Mouse (Mus musculus) kidney, adult 9 months (tissue): ENCODE results near the gene Eif3b.
A peak's percentile ranks its signal among the peaks of the same experiment; 100 is the strongest.

Experiments used
- DNase-seq: peaks from one replicate; pipeline ENCODE4 v3.0.0; 2022

The Eif3b gene

DNA sequence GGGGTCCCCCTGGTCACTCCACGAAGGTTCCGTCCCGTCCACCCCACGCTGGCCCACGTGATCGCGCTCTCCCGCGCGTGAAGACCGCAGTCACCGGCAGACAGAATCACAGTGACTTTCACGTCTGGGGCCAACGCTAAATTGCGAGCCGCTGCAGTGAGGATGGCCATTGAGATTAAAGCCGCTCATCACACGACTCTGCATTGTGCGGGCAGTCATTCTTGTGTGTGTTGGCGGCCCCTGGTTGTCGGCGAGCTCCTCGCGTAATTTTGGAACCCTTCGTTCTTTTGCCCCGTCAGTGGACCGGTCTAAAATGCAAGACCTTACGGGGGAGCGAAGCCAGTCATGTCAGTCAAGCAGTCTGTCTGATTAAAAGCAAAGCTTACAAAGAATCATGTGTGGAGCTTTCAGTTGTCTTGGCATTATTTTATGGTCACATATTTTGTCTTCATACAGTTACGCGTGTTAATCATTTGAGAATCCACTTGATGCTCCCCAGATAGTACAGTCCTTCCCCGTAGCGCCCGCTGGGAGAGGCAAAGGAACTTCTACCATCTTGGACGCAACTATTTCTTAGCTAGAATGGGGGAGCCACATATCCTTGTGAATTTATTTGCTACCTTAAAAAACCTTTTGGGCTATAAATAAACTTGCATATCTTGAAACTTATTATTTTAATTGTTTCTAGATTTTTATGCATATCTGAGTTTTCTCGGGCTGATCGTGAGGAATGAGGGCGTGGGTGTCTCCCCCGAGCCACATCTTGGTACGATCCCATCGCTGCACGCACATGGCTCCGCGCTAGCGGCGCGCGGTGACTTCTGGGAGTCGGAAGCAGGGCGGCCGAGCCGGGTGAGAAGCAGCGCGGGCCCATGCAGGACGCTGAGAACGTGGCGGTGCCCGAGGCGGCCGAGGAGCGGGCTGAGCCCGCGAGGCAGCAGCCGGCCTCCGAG is at the start of gene Eif3b:
Gene Eif3b (plus strand): TSS at position 840 of the 953 bp plus-strand sequence.
- DNase-seq: peak; percentile 92

DNA sequence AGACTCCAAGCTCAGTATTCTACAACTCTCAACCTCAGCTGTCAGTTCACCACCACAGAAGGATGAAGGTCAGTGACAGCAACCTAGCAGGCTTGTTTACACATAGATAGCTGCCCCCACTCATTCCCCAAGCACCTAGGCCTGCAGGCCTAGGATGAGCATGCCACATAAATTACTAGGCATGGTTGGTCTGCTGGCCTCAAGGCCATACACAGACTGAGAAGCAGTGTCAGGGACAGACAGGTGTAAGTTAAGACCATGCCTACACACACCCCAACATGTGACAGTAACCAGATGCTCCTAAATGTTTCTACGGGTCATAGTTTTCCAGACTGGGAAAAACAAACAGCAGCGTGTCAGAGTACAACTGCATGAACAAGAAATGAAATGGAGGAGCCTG is 49.7 kb upstream of the Eif3b start:
- no peak for DNase-seq

DNA sequence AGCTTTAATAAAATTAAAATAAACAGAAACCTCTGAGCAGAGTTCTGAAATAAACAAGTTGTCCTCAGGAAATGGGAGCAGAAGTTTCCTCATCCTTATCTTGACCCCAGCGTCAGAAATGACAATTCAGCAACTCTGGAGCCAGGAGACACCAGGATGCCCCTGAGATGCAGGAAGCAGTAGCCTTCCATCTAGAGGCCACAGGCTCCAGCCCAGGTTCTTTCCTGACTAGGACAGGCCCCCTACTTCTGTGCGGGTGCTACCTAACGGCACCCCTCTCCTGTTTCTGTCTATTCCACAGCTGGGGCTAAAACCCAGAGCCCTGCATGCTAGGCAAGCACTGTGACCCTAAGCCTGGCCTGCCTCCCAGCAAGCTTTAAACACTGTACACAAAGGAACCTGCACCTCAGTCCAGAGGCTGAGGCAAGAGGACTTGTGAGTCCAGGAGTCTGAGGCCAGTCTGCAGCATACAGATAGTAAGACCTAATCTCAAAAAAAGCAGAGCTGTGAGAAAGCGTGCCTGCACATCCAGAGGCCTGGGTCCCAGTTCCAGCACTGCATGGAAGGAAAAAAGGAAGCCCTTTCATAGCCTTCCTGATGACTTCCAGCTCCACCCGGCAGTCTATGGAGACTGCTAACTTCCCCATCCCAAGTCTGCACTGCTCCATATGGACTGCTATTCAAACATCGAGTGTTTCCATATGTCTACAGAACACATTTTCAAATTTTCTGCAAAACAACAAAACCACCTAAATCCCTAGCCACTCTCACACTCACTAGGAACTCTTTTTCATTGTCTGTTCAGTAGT is 48.5 kb upstream of the Eif3b start:
- peak; percentile 72 for DNase-seq

DNA sequence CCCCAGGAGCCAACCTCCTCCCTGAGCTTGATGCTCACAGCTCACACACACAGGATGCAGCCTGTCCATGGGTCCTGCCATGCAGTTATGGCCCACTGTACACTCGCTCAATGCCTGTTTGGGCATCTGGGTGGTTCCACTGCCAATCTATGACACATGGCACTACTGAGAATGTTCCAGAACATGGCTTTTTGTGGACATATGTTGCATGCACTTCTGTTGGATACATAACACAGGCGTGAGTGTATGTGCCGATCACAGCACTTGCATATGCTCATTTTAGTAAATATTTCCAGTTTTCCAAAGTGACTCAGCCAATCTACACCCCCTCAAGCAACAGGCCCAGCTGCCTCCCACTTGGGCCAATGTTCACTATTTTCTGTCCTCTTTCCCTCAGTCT is 47.5 kb upstream of the Eif3b start:
- DNase-seq: no peak

DNA sequence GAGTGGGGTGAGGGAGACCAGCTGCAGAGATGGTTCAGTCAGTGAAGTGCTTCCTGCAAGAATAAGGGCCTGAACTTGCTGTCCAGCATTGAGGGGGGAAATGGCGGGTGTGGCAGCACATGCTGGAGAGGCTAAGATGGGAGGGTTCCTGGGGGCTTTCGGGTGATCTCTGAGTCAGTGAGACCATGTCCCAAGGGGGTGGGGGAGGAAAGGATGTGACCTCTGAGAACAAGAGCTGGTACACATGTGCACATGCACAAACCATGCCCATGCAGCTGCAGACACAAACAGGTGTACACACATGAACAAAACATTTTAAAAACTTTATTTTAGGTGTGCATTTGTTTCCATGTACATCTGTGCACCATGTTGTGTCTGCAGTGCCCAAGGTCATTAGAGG is 45.4 kb upstream of the Eif3b start:
- no peak for DNase-seq

DNA sequence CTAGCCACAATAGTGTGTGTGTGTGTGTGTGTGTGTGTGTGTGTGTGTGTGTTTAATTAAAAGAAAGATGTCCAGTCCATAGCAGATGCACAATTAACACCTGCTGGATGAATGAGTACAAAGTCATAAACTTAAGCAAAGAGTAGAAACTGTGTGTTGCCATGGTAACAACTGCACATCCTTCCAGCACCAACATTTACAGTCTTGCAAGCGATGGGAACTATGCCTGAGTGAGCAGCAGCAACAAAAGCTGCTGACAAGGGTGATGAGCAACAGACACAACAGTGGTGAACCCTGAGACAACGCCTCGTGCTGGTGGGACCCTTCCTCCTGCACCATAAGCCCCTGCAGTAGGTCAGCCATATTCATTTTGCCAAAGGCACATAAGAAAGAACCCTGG is 44.9 kb upstream of the Eif3b start:
- DNase-seq: no peak

DNA sequence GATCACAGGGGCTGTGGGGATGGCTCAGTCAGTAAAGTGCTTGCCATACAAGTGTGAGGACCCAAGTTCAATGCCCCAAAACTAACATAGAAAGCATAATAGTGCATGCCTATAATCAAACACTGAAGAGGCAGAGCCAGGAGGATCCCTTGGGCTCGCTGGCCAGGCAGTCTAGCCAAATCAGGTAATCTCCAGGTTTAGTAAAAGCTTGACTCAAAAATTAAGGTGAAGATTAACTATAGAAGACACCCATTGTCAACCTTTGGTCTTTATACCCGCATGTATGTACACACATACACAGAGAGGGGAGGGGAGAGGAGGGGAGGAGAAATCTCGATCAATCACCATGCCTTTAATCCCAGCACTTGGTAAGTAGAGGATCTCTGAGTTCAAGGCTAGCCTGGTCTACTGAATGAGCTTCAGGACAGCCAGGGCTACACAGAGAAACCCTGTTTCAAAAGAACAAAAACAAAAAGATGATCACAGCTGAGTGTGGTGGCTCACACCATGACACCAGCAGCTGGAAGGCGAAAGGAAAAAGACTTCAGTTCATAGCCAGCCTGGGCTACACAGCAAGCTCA is 43.8 kb upstream of the Eif3b start:
- peak; percentile 65 for DNase-seq

DNA sequence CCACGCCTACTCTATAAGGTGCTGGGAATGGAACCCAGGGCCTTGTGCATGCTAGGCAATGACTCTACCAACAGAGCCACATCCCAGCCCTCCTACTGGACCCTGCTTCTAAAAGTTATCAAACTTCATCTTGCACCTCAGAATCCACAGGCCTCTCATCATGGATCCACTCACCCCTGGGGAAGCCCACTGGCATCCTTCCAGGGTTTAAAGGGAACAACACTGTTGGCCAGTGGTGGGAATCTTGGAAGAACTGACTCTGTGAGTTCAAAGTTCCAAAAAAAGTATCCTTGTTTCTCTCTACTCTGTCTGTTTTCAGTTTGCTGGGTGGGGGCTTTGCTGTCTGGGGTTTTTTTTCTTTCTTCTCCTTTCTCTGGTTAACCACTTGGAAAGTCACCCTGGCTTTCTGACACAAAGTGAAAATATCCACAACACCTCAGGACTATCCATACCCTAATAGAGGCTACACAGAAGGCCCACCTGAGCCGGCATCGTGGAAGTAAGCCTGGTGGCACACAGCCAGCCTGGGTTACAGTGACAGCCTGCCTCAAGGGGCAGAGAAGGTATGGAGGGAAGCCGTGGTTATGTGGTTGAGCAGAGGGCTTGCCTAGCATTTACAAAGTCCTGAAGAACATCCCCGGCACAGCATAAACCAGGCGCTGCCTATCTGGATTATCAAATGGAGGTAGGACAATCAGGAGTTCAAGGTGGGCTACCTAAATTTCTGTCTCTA is 40.8 kb upstream of the Eif3b start:
- DNase-seq: peak; percentile 89

DNA sequence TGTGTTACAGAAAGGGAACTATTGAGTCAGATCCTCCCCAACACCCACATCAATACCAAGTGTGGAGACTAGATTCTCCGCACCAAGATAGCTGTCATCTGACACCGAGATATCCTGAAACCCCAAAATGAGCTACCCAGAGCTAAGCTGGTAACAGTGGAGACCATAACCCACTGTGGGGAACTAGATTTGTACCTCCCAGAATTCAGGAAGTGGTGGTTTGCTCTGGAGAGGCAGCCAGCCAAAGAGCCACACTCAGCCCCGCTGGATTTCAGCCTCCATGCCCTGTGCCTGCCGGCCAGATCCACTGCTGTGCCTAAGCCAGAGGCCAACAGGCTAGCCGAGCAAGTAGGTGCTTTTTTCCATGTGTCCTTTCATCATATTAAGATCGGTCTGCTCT is 39.8 kb upstream of the Eif3b start:
- no peak for DNase-seq

DNA sequence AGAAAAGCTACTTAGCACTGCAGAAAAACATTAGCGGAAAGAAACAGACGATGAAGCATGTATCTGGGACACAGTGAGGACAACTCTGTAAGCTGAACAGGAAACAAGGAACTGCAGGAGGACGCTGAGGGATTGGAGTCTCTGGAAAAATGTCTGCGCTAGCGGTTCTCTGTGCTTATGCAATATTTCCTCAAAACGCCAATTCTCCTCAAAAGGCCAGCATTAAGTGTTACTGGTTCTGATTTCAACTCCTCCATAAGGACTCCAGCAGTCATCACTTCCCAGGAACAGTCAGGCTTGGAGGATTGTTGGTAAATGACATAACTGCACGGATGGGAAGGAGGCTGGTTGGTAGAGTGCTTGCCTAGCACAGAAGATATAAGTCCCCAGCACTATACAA is 38.0 kb upstream of the Eif3b start:
- no peak for DNase-seq

DNA sequence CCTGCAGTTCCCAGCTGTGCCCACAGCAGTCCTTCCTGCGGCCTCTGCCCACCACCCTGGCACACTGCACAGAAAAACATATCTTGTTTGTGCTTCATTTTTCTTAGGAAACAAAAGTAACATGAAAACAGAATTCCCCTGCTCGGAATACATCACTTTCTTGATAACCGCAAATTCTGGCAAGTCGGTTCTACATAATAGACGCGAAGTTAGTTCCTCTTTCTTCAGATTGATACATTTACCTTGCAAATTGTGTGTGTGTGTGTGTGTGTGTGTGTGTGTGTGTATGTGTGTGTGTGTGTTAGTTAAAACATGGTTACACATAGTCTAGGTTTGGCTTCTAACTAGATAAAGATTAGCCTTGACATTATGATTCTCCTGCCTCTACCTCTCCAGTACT is 36.4 kb upstream of the Eif3b start:
- DNase-seq: no peak

DNA sequence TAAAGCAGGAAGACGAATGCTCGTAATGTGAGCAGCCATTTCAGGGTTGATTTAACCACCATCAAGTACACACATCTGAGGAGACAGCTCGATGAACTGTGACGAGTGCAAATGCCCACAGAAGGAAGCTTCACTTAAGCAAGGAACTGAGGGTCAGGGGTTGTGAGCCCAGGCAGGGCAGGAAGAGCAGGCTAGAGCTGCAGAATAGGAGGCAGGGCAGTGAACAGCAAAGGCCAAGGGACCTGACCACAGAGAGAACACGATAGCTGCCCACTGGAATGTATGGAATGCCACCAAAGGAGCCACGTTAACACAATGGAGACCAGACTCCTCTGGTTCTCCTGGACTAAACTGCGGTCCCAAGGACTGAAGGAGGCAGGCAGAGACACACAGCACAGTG is 35.6 kb upstream of the Eif3b start:
- peak; percentile 69 for DNase-seq

DNA sequence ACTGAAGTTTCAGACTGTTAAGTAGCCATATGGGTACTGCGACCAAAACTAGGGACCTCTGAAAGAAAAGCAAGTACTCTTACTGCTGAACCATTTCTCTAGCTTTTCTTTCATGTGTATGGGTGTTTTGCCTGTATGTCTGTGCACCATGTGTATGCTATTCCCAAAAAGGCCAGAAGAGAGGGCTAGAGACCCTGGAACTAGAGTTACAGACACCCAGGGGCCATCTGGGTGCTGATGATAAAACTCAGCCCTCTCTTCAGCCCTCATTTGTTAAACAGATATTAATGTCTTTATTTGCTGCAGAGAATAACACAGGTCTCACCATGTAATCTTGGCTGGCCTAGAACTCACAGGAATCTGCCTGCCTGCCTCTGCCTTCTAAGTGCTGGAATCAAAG is 34.7 kb upstream of the Eif3b start:
- no peak for DNase-seq

DNA sequence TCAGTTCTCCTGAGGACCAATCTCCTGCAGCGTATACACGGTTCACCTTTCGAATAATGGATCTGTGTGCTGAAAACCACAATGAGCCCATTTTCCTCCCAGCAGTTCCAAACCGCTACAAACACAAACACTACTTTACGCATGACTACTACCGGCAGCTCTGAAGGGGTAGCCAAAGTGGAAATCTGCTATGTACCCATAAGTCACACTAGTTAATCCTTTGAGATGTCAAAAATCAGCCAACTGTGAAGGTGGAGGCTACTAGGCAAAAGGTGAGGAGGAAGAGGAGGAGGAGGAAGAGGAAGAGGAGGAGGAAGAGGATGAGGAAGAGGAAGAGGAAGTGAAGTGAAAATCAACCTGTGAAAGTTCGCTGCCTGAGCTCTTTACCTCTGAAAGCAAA is 31.9 kb upstream of the Eif3b start:
- peak; percentile 55 for DNase-seq

DNA sequence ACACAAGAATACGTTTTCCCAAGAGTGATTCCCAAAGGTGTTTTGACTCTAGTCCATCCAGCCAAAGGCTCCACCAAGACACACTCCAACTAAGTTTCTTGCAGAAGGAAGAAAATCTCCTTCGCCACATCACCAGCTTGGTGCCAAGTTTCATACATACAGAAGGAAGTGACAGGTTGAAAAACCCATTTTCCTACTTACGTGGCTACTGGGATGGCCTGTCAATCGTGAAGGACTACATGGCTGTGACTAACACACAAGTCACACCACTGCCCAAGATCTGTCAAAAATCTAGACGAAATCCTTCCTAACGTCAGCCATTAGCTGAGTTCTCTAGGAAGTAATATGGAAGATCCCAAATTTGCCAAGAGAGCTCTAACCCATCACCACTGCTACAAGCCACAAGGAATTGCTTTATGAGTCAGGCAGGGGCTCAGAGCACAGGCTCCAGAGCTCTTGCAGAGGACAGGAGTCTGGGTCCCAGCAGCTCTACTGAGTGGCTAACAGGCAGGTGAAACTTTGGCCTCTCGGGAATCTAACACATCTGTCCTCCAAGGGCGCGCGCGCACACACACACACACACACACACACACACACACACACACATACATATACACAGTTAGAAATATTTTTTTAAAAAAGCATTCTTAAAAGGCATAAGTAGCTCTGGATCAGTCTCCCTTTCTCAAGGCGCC is 31.2 kb upstream of the Eif3b start:
- no peak for DNase-seq

DNA sequence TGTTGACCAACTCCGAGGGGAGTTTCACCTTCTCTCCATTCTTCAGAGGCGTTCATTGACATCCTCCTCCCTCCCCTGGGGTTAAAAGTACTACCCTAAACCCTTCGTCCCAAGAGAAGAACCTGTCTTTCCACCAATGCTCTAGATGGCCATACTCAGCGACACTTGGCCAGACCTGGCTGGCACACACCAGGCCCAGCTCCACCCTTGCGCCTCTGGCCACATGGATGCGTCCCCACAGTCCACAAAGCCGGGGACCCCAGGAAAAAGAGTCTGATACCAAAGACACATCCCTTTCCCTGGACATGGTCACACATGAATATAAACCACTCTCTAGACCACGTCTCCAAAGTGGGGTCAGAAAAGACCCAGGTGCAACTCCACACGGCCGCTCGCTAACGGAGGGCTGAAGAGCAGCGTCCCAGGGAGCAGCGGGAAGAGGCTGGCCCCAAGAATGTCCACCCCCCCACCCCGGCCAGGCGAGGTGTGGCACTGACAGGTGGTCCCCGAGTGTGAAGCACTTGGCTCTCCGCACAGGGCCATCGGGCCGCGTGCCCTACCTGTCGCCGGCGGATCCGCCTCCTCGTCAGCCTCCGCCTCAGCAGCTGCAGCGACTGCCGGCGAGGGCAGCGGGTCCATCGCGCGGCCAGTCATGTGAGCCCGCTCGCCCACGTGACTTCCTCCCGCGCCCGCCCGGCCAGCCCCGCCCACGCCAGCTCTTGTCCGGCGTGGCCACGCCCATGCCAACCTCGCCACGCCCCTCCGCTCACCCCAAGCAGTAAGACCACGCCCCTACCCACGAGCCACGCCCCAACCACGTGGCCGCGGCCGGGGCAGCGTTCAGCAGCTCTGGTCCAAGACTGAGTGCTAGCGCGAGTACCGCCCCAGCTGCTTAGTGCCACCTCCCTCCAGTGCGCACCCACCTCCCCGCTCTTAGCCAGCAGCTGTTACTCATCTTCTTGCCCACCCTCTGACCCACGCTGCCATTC is 30.2 kb upstream of the Eif3b start, which contains the start of gene Snx8:
Gene Snx8 (minus strand): TSS at position 675 of the 989 bp plus-strand sequence.
- DNase-seq: peak; percentile 99

DNA sequence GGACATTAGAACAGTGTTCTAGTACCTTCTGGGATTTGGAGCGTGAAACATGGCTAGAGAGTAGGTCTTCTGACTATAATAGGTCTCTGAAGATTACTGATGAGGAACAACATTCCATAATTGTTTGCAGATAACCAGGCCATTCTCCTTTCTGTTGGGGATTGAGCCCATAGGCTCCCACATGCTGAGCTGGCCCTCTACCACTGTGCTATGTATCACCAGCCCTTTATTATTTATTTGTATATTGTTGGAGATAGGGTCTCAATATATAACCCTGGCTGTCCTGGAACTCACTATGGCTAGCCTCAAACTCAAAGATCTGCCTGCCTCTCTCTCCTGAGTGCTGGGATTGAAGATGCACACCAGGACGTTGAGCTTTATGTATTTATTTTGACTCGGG is 29.5 kb upstream of the Eif3b start:
- no peak for DNase-seq

DNA sequence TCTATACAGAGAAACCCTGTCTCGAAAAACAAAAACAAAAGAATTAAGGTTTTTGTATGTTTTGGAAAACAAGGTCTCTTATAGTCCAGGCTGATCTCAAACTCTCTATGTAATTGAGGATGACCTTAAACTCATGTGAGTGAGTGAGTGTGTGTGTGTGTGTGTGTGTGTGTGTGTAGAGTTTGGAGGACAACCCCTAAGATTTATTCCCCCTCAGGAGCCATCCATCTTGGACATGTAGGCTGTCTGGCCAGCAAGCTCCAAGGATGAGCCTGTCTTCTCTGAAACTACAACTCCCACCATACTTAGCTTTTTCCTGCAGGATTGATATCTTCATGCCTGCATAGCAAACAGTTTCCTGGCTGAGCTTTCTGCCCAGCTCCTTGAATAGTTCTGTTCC is 27.7 kb upstream of the Eif3b start:
- DNase-seq: no peak

DNA sequence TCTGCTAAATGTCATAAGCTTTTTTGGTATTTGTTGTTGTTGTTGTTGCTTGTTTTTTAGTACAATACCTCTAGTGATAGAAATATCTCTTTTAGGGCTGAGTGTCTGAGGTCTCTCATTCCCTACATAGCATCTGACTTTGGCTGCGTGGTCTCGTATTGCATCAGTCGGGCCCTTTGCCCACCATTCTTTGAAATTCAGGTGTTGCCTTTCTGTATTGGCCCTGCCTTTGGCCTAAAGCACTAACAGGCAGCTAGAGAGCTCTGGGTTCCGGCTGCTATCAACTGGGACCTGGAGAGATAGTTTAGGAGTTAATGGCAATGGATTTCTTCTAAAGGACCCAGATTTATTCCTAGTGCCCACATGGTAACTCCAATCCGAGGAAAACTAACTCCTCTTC is 27.1 kb upstream of the Eif3b start:
- no peak for DNase-seq

DNA sequence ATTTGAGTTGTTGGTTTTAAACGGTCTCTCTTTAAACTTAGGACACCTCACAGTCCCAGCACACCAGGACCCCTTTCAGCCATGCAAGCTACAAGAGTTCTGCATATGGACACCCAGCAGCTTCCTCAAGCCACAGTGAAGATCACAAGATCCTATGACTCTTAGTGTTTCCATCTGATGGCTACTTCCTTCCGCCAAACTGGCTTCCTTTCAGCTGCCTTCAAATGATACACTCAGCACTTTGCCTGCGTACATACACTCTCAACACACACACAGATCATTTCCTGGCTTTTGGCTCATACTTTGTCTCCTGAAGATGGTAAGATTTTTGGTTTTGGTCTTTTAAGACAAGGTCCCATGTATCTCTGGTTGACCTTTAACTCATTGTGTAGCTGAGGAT is 26.4 kb upstream of the Eif3b start:
- DNase-seq: no peak
